Mouse (Mus musculus): Measurements from ENCODE around the gene Rnase1. TPM values are rescaled to one million over a fixed set of nuclear protein-coding genes. Genes with fewer than 3 reads are reported as not detected.
"Not testable (repeated sequence)": the region's sequence is repeated elsewhere in the genome, so short reads cannot be mapped to it uniquely, and the experiment has no call there.

The Rnase1 gene
- polyA plus RNA-seq, 1 experiment from 2014 or later = 0.11 TPM

- ATAC-seq = no peak
- TF ChIP-seq EP300 (IDR thresholded peaks at IDR 0.05; ENCODE audit: low read depth) (no peak), CTCF (IDR thresholded peaks at IDR 0.05; ENCODE audit: low read depth) (peak; percentile 93)
- Histone ChIP-seq H3K4me1 (ENCODE audit: insufficient read depth) (peaks cover 3% of the 10 kb centered on the region; the same call in 1 of the 2 replicates), H3K36me3 (replicated peaks; ENCODE audit: insufficient read depth, low read length) (0 out of 2 replicates have a peak, but pooled peaks cover 3% of the 10 kb centered on the region), H3K27me3 (ENCODE audit: insufficient read depth, low read length) (no peaks in the 10 kb centered on the region), H3K9ac (replicated peaks) (no peak overlapping the region), H3K4me2 (ENCODE audit: low read depth, low read length) (no peak overlapping the region), H3K4me3 (ENCODE audit: low read depth, low read length) (no peak overlapping the region), H3K9me3 (ENCODE audit: low read length) (no peaks in the 10 kb centered on the region), H3K27ac (ENCODE audit: low read depth) (no peak overlapping the region)
- WGBS (ENCODE audit: insufficient replicate concordance) = 65% methylated on average over 3 of the region's 3 CpGs
- DNase-seq = peak; percentile 85
Observed at GRCm38 (mm10) chr14:51103217-51103616, 43.4 kb downstream of the Rnase1 start.

GRCm38 (mm10) chr14:51101284-51101683 lies 45.3 kb downstream of the Rnase1 start:
- DNase-seq (no peak), ATAC-seq (no peak)
- Histone ChIP-seq H3K4me1 (ENCODE audit: insufficient read depth) (no peaks in the 10 kb centered on the region; the same call in 1 of the 2 replicates), H3K4me3 (ENCODE audit: low read depth, low read length) (no peak overlapping the region), H3K27me3 (ENCODE audit: insufficient read depth, low read length) (no peaks in the 10 kb centered on the region), H3K27ac (ENCODE audit: low read depth) (no peak overlapping the region), H3K9me3 (ENCODE audit: low read length) (no peaks in the 10 kb centered on the region), H3K4me2 (ENCODE audit: low read depth, low read length) (no peak overlapping the region), H3K36me3 (replicated peaks; ENCODE audit: insufficient read depth, low read length) (0 out of 2 replicates have a peak, but pooled peaks cover 3% of the 10 kb centered on the region), H3K9ac (replicated peaks) (no peak overlapping the region)
- 73% methylated on average over 9 of the region's 9 CpGs for WGBS (ENCODE audit: insufficient replicate concordance)
- TF ChIP-seq CTCF (IDR thresholded peaks at IDR 0.05; ENCODE audit: low read depth) = no peak
- TF ChIP-seq EP300 (IDR thresholded peaks at IDR 0.05; ENCODE audit: low read depth) = no peak

- no peak overlapping the region for H3K4me3 ChIP-seq (ENCODE audit: low read depth, low read length)
- TF ChIP-seq CTCF (IDR thresholded peaks at IDR 0.05; ENCODE audit: low read depth) (no peak), EP300 (IDR thresholded peaks at IDR 0.05; ENCODE audit: low read depth) (no peak)
- H3K4me1 ChIP-seq (ENCODE audit: insufficient read depth) = peaks cover 15% of the 10 kb centered on the region
- H3K36me3 ChIP-seq (replicated peaks; ENCODE audit: insufficient read depth, low read length) = no peaks in the 10 kb centered on the region
- ATAC-seq (no peak), DNase-seq (no peak)
- no peaks in the 10 kb centered on the region for H3K9me3 ChIP-seq (ENCODE audit: low read length)
- H3K4me2 ChIP-seq (ENCODE audit: low read depth, low read length) = no peak overlapping the region
- H3K27me3 ChIP-seq (ENCODE audit: insufficient read depth, low read length) = no peaks in the 10 kb centered on the region
- WGBS (ENCODE audit: insufficient replicate concordance) = 96% methylated on average over 11 of the region's 11 CpGs
- H3K9ac ChIP-seq (replicated peaks) = no peak overlapping the region
- no peak overlapping the region for H3K27ac ChIP-seq (ENCODE audit: low read depth)
Observed at GRCm38 (mm10) chr14:51098921-51099320, 47.7 kb downstream of the Rnase1 start.

- H3K4me1 ChIP-seq (ENCODE audit: insufficient read depth) = peaks cover 21% of the 10 kb centered on the region
- not testable (repeated sequence) for H3K9ac ChIP-seq (replicated peaks); H3K4me3 ChIP-seq (ENCODE audit: low read depth, low read length); H3K27me3 ChIP-seq (ENCODE audit: insufficient read depth, low read length); H3K9me3 ChIP-seq (ENCODE audit: low read length); H3K36me3 ChIP-seq (replicated peaks; ENCODE audit: insufficient read depth, low read length); H3K4me2 ChIP-seq (ENCODE audit: low read depth, low read length); H3K27ac ChIP-seq (ENCODE audit: low read depth)
- ATAC-seq (peak; percentile 26), DNase-seq (peak; percentile 52)
- TF ChIP-seq CTCF (IDR thresholded peaks at IDR 0.05; ENCODE audit: low read depth) = peak; percentile 79
- 31% methylated on average over 1 of the region's 1 CpGs for WGBS (ENCODE audit: insufficient replicate concordance)
Observed at GRCm38 (mm10) chr14:51098300-51098699, 48.3 kb downstream of the Rnase1 start.

GRCm38 (mm10) chr14:51095736-51096524 lies 50.7 kb downstream of the Rnase1 start:
- Histone ChIP-seq H3K27ac (ENCODE audit: low read depth) (peak overlapping the region; percentile 20), H3K36me3 (replicated peaks; ENCODE audit: insufficient read depth, low read length) (no peaks in the 10 kb centered on the region), H3K4me2 (ENCODE audit: low read depth, low read length) (peak overlapping the region; percentile 19; the same call in 1 of the 2 replicates), H3K9me3 (ENCODE audit: low read length) (no peaks in the 10 kb centered on the region), H3K4me1 (ENCODE audit: insufficient read depth) (peaks cover 33% of the 10 kb centered on the region), H3K4me3 (ENCODE audit: low read depth, low read length) (peak overlapping the region; percentile 1; the same call in 1 of the 2 replicates), H3K9ac (replicated peaks) (no peak overlapping the region), H3K27me3 (ENCODE audit: insufficient read depth, low read length) (no peaks in the 10 kb centered on the region)
- peak; percentile 81 for ATAC-seq
- DNase-seq = peak; percentile 28
- no peak for TF ChIP-seq CTCF (IDR thresholded peaks at IDR 0.05; ENCODE audit: low read depth)
- WGBS (ENCODE audit: insufficient replicate concordance) = 25% methylated on average over 9 of the region's 9 CpGs

Other genes starting within 250 kb of the Rnase1 start
- gene Klhl33, start 249.3 kb downstream of the Rnase1 start, polyA plus RNA-seq (2015; fragmentation: Nextera tagmentation; extraction: Ambion mirVana) = 0.13 and 0.20 TPM in 2 replicates
- 38.5 and 39.5 TPM in 2 replicates for gene Osgep, start 221.9 kb downstream of the Rnase1 start, polyA plus RNA-seq (2015; fragmentation: Nextera tagmentation; extraction: Ambion mirVana)
- gene Apex1, start 221.8 kb downstream of the Rnase1 start, polyA plus RNA-seq (2015; fragmentation: Nextera tagmentation; extraction: Ambion mirVana) = 58.0 and 60.1 TPM in 2 replicates
- gene Pip4p1, start 215.9 kb downstream of the Rnase1 start, polyA plus RNA-seq (2015; fragmentation: Nextera tagmentation; extraction: Ambion mirVana) = 23.6 and 24.2 TPM in 2 replicates
- 66.4 and 70.4 TPM in 2 replicates for gene Pnp, start 215.7 kb downstream of the Rnase1 start, polyA plus RNA-seq (2015; fragmentation: Nextera tagmentation; extraction: Ambion mirVana)
- not detected in 2 replicates for gene Gm49342, start 202.3 kb downstream of the Rnase1 start, polyA plus RNA-seq (2015; fragmentation: Nextera tagmentation; extraction: Ambion mirVana)
- 7.1 and 7.3 TPM in 2 replicates for gene Pnp2, start 190.8 kb downstream of the Rnase1 start, polyA plus RNA-seq (2015; fragmentation: Nextera tagmentation; extraction: Ambion mirVana)
- gene Rnase10, start 139.0 kb downstream of the Rnase1 start, polyA plus RNA-seq (2015; fragmentation: Nextera tagmentation; extraction: Ambion mirVana) = not detected in 2 replicates
- not detected in 2 replicates for gene Rnase9, start 104.9 kb downstream of the Rnase1 start, polyA plus RNA-seq (2015; fragmentation: Nextera tagmentation; extraction: Ambion mirVana)
- not detected in 2 replicates for gene Rnase11, start 96.6 kb downstream of the Rnase1 start, polyA plus RNA-seq (2015; fragmentation: Nextera tagmentation; extraction: Ambion mirVana)
- gene Rnase12, start 89.1 kb downstream of the Rnase1 start, polyA plus RNA-seq (2015; fragmentation: Nextera tagmentation; extraction: Ambion mirVana) = 1.3 and 1.6 TPM in 2 replicates
- not detected in 2 replicates for gene Olfr750, start 72.3 kb downstream of the Rnase1 start, polyA plus RNA-seq (2015; fragmentation: Nextera tagmentation; extraction: Ambion mirVana)
- gene Rnase4, start 55.7 kb downstream of the Rnase1 start, polyA plus RNA-seq (2015; fragmentation: Nextera tagmentation; extraction: Ambion mirVana) = 221 and 337 TPM in 2 replicates
- gene Ang, start 55.6 kb downstream of the Rnase1 start, polyA plus RNA-seq (2015; fragmentation: Nextera tagmentation; extraction: Ambion mirVana) = 85.3 and 131 TPM in 2 replicates
- gene Eddm3b, start 32.4 kb downstream of the Rnase1 start, polyA plus RNA-seq (2015; fragmentation: Nextera tagmentation; extraction: Ambion mirVana) = 0.07 TPM in 2 replicates
- 6.3 and 7.5 TPM in 2 replicates for gene Rnase6, start 22.9 kb downstream of the Rnase1 start, polyA plus RNA-seq (2015; fragmentation: Nextera tagmentation; extraction: Ambion mirVana)
- not detected in 2 replicates for gene Rnase2b, start 15.5 kb upstream of the Rnase1 start, polyA plus RNA-seq (2015; fragmentation: Nextera tagmentation; extraction: Ambion mirVana)
- not detected in 2 replicates for gene Ang2, start 52.4 kb upstream of the Rnase1 start, polyA plus RNA-seq (2015; fragmentation: Nextera tagmentation; extraction: Ambion mirVana)
- not detected in 2 replicates for gene Ear14, start 56.6 kb upstream of the Rnase1 start, polyA plus RNA-seq (2015; fragmentation: Nextera tagmentation; extraction: Ambion mirVana)
- gene Rnase2a, start 109.3 kb upstream of the Rnase1 start, polyA plus RNA-seq (2015; fragmentation: Nextera tagmentation; extraction: Ambion mirVana) = not detected in 2 replicates
- gene Gm7247, start 215.0 kb upstream of the Rnase1 start, polyA plus RNA-seq (2015; fragmentation: Nextera tagmentation; extraction: Ambion mirVana) = not detected in 2 replicates

Data from liver, postnatal 0 days (tissue).